Mouse (Mus musculus) C2C12 (cell line): ENCODE results near the gene Brca1.

ENCODE experiments used
- CTCF ChIP-seq: IDR thresholded peaks from one replicate; pipeline ENCODE4 v1.5.1; 2011; ENCODE audit not compliant: control insufficient read depth, insufficient read depth, insufficient read length
- FOSL1 ChIP-seq: IDR thresholded peaks from one replicate; pipeline ENCODE4 v1.8.0; 2011; ENCODE audit warnings: mild to moderate bottlenecking, low read length; ENCODE audit not compliant: poor library complexity, insufficient read depth, severe bottlenecking
- MAX ChIP-seq: IDR thresholded peaks from one replicate; pipeline ENCODE4 v1.6.1; 2011; ENCODE audit warnings: mild to moderate bottlenecking, control low read depth
- MYOD1 ChIP-seq: IDR thresholded peaks from one replicate; pipeline ENCODE4 v1.6.1; 2011; ENCODE audit warnings: low read depth; ENCODE audit not compliant: control insufficient read depth, insufficient read length
- USF1 ChIP-seq: IDR thresholded peaks from one replicate; pipeline ENCODE4 v1.6.1; 2011; ENCODE audit warnings: low read depth, mild to moderate bottlenecking, control low read depth, moderate library complexity

DNA sequence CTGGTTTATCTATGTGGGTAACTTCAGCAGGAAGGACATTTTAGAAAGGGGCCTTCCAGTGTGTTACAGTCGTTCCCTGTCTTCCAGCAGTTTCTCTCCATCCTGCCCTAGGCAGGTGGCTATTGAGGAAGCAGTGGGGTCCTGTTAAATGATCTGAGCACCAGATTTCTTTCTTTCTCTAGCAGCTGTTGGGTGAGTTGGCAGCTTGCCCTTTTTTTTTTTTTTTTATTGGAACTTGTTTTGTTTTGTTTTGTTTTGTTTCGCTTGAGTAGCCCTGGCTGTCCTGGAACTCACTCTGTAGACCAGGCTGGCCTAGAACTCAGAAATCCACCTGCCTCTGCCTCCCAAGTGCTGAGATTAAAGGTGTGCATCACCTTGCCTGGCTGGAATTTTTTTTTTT is 5.2 kb upstream of the Brca1 start:
- TF ChIP-seq CTCF = no peak
- no peak for TF ChIP-seq MAX
- TF ChIP-seq USF1 = no peak
- TF ChIP-seq FOSL1 = no peak
- no peak for TF ChIP-seq MYOD1
